Mouse (Mus musculus) forebrain, embryonic 15.5 days (tissue): ENCODE data around the gene 4930480E11Rik. TPM values are rescaled to one million over a fixed set of nuclear protein-coding genes. Genes with fewer than 3 reads are reported as not detected.
"Not testable (repeated sequence)": the region's sequence is repeated elsewhere in the genome, so short reads cannot be mapped to it uniquely, and the experiment has no call there.

Experiments used
- ATAC-seq: fragments of 200-750 bp; cut with Nextera tagmentation; replicated peaks from 2 replicates; pipeline ENCODE4 v1.8.0; 2017; ENCODE audit warnings: mild to moderate bottlenecking, moderate TSS enrichment, moderate library complexity
- H3K27ac ChIP-seq: fragments of 300-500 bp; sonication (generic); replicated peaks from 2 replicates; pipeline ENCODE4 v1.5.1; 2015; ENCODE audit warnings: mild to moderate bottlenecking, inconsistent platforms
- H3K27me3 ChIP-seq: fragments of 300-500 bp; sonication (generic); 2 replicates; pipeline ENCODE4 v1.6.1; 2015; ENCODE audit warnings: inconsistent platforms
- H3K36me3 ChIP-seq: fragments of 300-500 bp; sonication (generic); 2 replicates; pipeline ENCODE4 v1.6.1; 2015; ENCODE audit warnings: mild to moderate bottlenecking, inconsistent platforms
- H3K4me1 ChIP-seq: fragments of 300-500 bp; sonication (generic); 2 replicates; pipeline ENCODE4 v1.6.1; 2015; ENCODE audit warnings: inconsistent platforms
- H3K4me2 ChIP-seq: fragments of 300-500 bp; sonication (generic); replicated peaks from 2 replicates; pipeline ENCODE4 v1.6.1; 2015; ENCODE audit warnings: mild to moderate bottlenecking, inconsistent platforms
- H3K4me3 ChIP-seq: fragments of 300-500 bp; sonication (generic); 2 replicates; pipeline ENCODE4 v1.5.1; 2015; ENCODE audit warnings: mild to moderate bottlenecking, inconsistent platforms
- H3K9ac ChIP-seq: fragments of 300-500 bp; sonication (generic); replicated peaks from 2 replicates; pipeline ENCODE4 v1.6.1; 2015; ENCODE audit warnings: mild to moderate bottlenecking, inconsistent platforms
- H3K9me3 ChIP-seq: fragments of 300-500 bp; sonication (generic); 2 replicates; pipeline ENCODE4 v1.6.1; 2016; ENCODE audit warnings: inconsistent platforms
- WGBS: fragments of 180-500 bp; shearing (Covaris S2); methylation state at CpG from one replicate; pipeline ENCODE4 v1.1.7; 2015; ENCODE audit warnings: mixed read lengths; 5-methylcytosine and 5-hydroxymethylcytosine counted together
- polyA plus RNA-seq: library from polyadenylated mRNA; unstranded; fragments of >200 nt; fragmentation: Nextera tagmentation; extraction: Ambion mirVana; gene quantifications from 2 replicates; pipeline ENCODE4 v1.2.1, GENCODE M21; 2015

The 4930480E11Rik gene
- not detected in 2 replicates for polyA plus RNA-seq

DNA sequence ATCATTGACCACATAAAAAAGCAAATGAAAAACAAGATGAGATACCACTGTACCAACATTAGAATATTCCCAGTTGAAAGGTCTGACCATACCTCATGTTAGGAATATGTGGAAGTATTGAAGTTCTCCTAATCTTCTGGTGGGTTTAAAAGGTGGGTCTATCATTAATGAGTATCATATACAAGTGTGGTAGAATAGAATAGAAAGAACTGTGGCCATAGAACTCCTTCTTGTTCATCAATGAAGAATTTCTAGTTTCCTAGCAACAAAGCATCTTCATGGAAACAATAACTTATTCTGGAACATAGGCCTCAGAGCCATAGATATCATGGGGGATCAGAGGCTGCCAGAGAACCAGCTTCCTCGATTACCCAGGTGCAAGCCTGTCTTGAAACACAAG lies at the start of gene 4930480E11Rik:
4930480E11Rik (plus strand) TSS at position 301 of the 400 bp plus-strand sequence.
- H3K9me3 ChIP-seq, result no peaks in the 10 kb centered on the region
- H3K9ac ChIP-seq, result no peak within 1 kb of the TSS
- H3K27ac ChIP-seq, result no peak within 1 kb of the TSS
- H3K4me3 ChIP-seq, result no peak within 1 kb of the TSS
- no peaks in the 10 kb centered on the region for H3K4me1 ChIP-seq
- ATAC-seq, result no peak
- H3K4me2 ChIP-seq, result no peak within 1 kb of the TSS
- H3K36me3 ChIP-seq, result no peaks in the 10 kb centered on the region
- no peaks in the 10 kb centered on the region for H3K27me3 ChIP-seq
- WGBS, result 58% methylated on average over 1 of the region's 1 CpGs

DNA sequence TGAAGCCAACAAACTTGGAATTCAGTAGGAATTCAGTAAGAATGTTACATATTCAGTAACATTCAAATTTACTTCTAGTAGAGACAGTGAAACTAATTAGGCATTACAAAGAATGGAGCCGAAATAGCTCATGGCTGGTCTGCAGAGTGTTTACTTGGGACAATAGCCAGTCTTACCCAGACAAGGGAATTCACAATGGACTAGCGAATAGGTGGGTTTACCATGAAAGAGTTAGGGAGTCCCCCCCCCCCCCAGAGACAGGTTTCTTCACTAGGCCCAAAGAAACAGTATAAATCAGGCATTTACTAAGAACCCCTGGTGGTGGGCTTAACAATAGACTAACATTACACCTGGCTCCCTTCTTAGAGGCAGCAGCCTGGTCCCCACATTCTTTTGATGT lies 33.9 kb downstream of the 4930480E11Rik start:
- not testable (repeated sequence) for H3K9ac ChIP-seq
- 70% methylated on average over 2 of the region's 2 CpGs for WGBS

More for the DNA sequence above, 33.9 kb downstream of the 4930480E11Rik start:
- H3K4me3 ChIP-seq, H3K36me3 ChIP-seq, H3K27ac ChIP-seq, H3K27me3 ChIP-seq, H3K9me3 ChIP-seq, H3K4me1 ChIP-seq, H3K4me2 ChIP-seq, ATAC-seq: not testable (repeated sequence)

Other genes starting within 250 kb of the 4930480E11Rik start
- gene Gm5938, start 244.2 kb upstream of the 4930480E11Rik start, polyA plus RNA-seq, result not detected in 2 replicates
- gene Obp1b, start 182.9 kb upstream of the 4930480E11Rik start, polyA plus RNA-seq, result not detected in 2 replicates
- not detected in 2 replicates for gene Gm14743, start 123.7 kb upstream of the 4930480E11Rik start, polyA plus RNA-seq
- 4.1 and 4.7 TPM in 2 replicates for gene Prrg1, start 214.3 kb downstream of the 4930480E11Rik start, polyA plus RNA-seq